8 mouse cellular contexts compared by ENCODE assay signal in the genomic region with DNA sequence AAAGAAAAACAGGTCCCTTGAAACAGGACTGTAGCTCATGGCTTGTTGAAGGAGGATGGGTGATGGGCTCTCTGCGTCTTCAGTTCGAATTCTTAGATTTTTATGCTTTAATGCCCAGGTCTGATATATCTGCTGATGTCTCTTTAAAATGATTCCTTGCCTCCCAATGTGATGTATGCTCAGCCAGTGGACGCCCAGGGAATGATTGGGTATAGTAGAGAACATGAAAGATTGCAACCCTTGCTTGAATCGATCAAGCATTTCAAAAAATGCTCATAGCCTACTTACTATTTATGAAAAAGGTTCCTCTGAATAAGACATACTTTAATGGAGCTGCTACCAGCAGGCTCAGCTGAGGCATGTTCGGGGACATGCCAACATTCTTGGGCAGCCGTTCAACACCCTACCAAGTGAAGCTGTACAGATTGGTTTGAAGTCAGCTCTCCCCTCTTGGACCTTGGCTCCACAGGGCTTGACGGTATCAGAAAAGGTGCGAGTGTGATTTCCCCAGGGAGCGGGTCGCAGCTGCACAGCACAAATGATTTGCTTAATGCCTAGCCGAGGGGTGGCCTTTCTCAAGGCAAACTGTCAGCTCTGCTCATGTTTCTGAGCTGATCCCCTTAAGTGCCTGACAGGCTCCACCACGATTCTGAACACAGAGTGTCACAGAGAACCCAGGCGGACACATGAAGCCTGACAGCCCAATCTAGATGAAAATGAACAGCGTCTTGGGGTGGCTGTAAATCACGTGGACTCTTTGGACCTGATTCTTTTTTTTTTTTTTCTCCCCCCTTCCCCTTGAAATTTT.
DNase-seq lines count a peak whose midpoint lies in the region; ATAC-seq and TF ChIP-seq lines count a peak whose summit lies in the region.

No protein-coding gene starts in this region.

- H3K36me3 ChIP-seq in forebrain, embryonic 16.5 days (ENCODE audit: control insufficient read depth, insufficient read depth): no peaks in the 10 kb centered on the region
- no peaks in the 10 kb centered on the region for H3K36me3 ChIP-seq in hindbrain, embryonic 11.5 days (ENCODE audit: control insufficient read depth, insufficient read depth, low read length)
- H3K36me3 ChIP-seq in midbrain, postnatal 0 days (ENCODE audit: insufficient read depth, low read length): no peaks in the 10 kb centered on the region

- peak overlapping the region; percentile 89 for H3K27ac ChIP-seq in forebrain, embryonic 16.5 days (ENCODE audit: low read length)
- H3K27ac ChIP-seq in hindbrain, embryonic 11.5 days (ENCODE audit: low read depth, low read length): peak overlapping the region; percentile 87
- H3K27ac ChIP-seq in midbrain, postnatal 0 days (ENCODE audit: low read depth, low read length): peak overlapping the region; percentile 94

- H3K4me3 ChIP-seq in forebrain, embryonic 16.5 days (replicated peaks; ENCODE audit: low read length): peak overlapping the region; percentile 61
- H3K4me3 ChIP-seq in hindbrain, embryonic 11.5 days (ENCODE audit: low read depth, low read length): peak overlapping the region; percentile 44
- peak overlapping the region; percentile 73 for H3K4me3 ChIP-seq in midbrain, postnatal 0 days (ENCODE audit: low read depth, low read length)

- peak; percentile 32 for DNase-seq in 3134 (ENCODE audit: extremely low read depth, insufficient read length, low spot score)
- peak; percentile 28 for DNase-seq in cerebellum, adult 11 months
- peak; percentile 79 for DNase-seq in hindbrain, embryonic 11.5 days (ENCODE audit: low spot score)
- DNase-seq in layer of hippocampus, postnatal 14 days (ENCODE audit: low spot score in 2 of 2): peak; percentile 39 to 40
- DNase-seq in midbrain, postnatal 0 days (ENCODE audit: low spot score): peak; percentile 82
- DNase-seq in lung, postnatal 14 days: no peak

- peak; percentile 30 for ATAC-seq in forebrain, embryonic 16.5 days
- peak; percentile 78 for ATAC-seq in hindbrain, embryonic 11.5 days (ENCODE audit: low FRiP score)
- peak; percentile 42 for ATAC-seq in midbrain, postnatal 0 days (ENCODE audit: low FRiP score)
- no peak for ATAC-seq in erythroblast, adult 5-6 weeks (replicated peaks; ENCODE audit: low FRiP score, poor library complexity, severe bottlenecking)

- no peak for TF ChIP-seq CTCF in midbrain, postnatal 0 days (IDR thresholded peaks at IDR 0.05)

- peak overlapping the region; percentile 72 for H3K9ac ChIP-seq in forebrain, embryonic 16.5 days (replicated peaks; ENCODE audit: low read depth, low read length)
- H3K9ac ChIP-seq in hindbrain, embryonic 11.5 days (ENCODE audit: low read depth, low read length): peak overlapping the region; percentile 60
- peak overlapping the region; percentile 96 for H3K9ac ChIP-seq in midbrain, postnatal 0 days (replicated peaks; ENCODE audit: low read length, poor library complexity, severe bottlenecking)

- peak overlapping the region; percentile 61 for H3K4me2 ChIP-seq in forebrain, embryonic 16.5 days (ENCODE audit: low read length)
- H3K4me2 ChIP-seq in hindbrain, embryonic 11.5 days (replicated peaks; ENCODE audit: low read depth, low read length): peak overlapping the region; percentile 9
- H3K4me2 ChIP-seq in midbrain, postnatal 0 days (ENCODE audit: low read depth, low read length, poor library complexity, severe bottlenecking): peak overlapping the region; percentile 62

- WGBS in forebrain, embryonic 16.5 days: 29% methylated on average over 15 of the region's 15 CpGs
- WGBS in hindbrain, embryonic 11.5 days: 44% methylated on average over 15 of the region's 15 CpGs
- WGBS in midbrain, postnatal 0 days: 13% methylated on average over 15 of the region's 15 CpGs

- H3K4me1 ChIP-seq in forebrain, embryonic 16.5 days (replicated peaks; ENCODE audit: control insufficient read depth, insufficient read depth, low read length): peaks cover 26% of the 10 kb centered on the region
- peaks cover 2% of the 10 kb centered on the region; the same call in 1 of the 2 replicates for H3K4me1 ChIP-seq in hindbrain, embryonic 11.5 days (replicated peaks; ENCODE audit: control insufficient read depth, insufficient read depth, low read length)
- peaks cover 6% of the 10 kb centered on the region; the same call in 1 of the 2 replicates for H3K4me1 ChIP-seq in midbrain, postnatal 0 days (ENCODE audit: insufficient read depth, low read length)

- H3K27me3 ChIP-seq in forebrain, embryonic 16.5 days (replicated peaks; ENCODE audit: control insufficient read depth, insufficient read depth, low read length): no peaks in the 10 kb centered on the region
- H3K27me3 ChIP-seq in hindbrain, embryonic 11.5 days (ENCODE audit: control insufficient read depth, insufficient read depth, low read length): no peaks in the 10 kb centered on the region
- no peaks in the 10 kb centered on the region for H3K27me3 ChIP-seq in midbrain, postnatal 0 days (ENCODE audit: insufficient read depth, low read length)

- no peaks in the 10 kb centered on the region for H3K9me3 ChIP-seq in forebrain, embryonic 16.5 days (ENCODE audit: control insufficient read depth, low read length)
- H3K9me3 ChIP-seq in hindbrain, embryonic 11.5 days (ENCODE audit: control insufficient read depth, low read length): no peaks in the 10 kb centered on the region
- H3K9me3 ChIP-seq in midbrain, postnatal 0 days (ENCODE audit: low read length): no peaks in the 10 kb centered on the region

Comparison
In these comparisons a context has a peak if more than half of its experiments do, and no peak if none do; other contexts are left out.
1. H3K4me2 ChIP-seq: peak in every context shown above with its lines; median percentile 62 in midbrain, postnatal 0 days; 61 in forebrain, embryonic 16.5 days; 9 in hindbrain, embryonic 11.5 days.